Mouse (Mus musculus): ENCODE measurements at regions not wholly inside any gene's neighbourhood (a gene's known extent, or its start where the extent isn't known, plus 50 kb on each side); places are given as distances from the start of the nearest gene placed in this dataset.

- DNase-seq (ENCODE audit: low spot score): peak; percentile 4
Observed at GRCm38 (mm10) chr3:19747361-19747760, 118.9 kb upstream of the 1700064H15Rik start.

DNA sequence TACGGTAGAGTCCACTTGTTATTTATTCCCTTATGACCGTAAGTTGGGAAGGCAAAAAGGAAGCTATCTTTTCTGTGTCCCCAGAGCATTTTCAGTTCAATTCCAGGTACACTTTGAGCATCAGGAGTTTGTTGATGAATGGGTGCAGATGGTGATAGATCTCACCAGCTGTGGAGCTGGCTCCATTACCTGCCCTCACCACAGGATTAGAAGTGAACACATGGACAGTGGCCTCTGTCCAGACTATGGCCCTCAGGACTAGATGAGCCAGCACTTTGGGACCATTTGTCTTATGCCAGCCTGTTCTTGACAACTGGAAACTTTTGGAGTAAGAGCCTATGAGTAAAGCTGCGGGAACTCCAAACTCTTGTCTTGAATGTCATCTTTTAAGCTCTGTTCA lies 123.5 kb upstream of the 1700064H15Rik start:
- DNase-seq (ENCODE audit: low spot score): no peak

- no peak for DNase-seq (ENCODE audit: low spot score)
Observed at GRCm38 (mm10) chr3:19754011-19754410, 125.5 kb upstream of the 1700064H15Rik start.

DNA sequence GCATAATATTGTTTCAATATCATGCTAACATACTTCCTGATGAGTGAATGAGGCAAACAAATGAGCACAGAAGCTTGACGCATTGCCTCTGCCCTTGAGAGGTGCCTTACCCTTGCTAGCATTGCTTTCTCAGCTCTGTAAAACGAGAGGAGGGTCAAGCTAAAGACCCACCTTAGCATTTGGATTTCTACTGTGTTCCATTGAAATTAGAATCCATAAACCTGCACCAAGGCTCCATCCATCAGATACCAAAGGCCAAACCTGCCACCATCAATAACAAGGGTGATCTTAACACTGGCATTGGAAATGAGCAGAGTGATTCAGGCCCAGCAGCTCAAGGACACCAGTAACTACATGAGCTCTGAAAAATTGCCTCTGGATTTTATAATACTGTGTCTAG lies 126.2 kb upstream of the 1700064H15Rik start:
- no peak for DNase-seq (ENCODE audit: low spot score)

DNA sequence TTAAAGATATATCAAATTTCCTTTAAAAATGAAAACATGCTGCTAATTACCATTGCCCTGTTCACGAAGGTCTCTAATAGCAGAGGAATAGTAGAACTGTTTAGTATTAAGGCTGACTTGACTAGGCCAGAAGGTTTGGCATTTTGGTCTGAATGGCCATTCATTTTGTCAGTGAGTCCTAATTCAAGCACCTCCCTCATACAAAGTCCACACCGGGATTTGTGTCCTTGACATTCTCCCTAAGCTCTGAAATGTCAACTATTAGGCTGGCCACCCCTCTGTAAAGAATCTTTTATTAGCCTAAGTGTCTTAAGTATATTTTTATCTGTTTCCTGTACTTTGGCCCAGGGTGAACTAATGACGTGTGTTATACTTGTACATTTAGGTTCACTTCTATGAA lies 126.7 kb upstream of the 1700064H15Rik start:
- DNase-seq (ENCODE audit: low spot score): no peak

DNA sequence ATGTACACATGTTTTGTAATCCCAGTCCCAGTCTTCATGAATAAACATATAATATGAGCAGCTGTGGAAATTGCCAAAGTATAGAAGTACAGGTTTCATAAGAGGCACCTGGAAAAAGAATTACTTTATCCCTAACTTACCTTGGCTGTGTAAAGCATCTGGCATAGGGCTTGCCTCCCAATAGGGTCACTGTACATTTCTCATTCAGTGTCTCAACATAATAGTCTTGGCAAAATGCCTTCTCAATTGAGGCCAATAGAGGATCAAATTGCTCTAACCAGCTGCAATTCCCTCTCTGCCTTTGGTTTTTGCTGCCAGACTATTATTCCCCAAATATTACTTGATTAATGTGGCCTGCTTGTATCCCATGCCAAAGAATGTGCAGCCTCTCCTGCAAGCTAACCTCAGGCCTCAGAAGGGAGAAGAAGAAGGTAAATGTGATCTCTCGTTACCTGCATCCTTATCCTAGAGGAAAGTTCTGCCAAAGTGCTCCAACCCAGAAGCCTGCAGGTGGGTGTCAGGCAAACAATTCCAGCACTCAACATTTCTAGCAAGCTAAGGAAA lies 158.2 kb upstream of the Cp start:
- no peak for DNase-seq (ENCODE audit: low spot score)

- no peak for DNase-seq (ENCODE audit: low spot score)
Observed at GRCm38 (mm10) chr3:19810034-19810433, 146.8 kb upstream of the Cp start.

- no peak for DNase-seq (ENCODE audit: low spot score)
Observed at GRCm38 (mm10) chr3:19824904-19825303, 131.9 kb upstream of the Cp start.

DNA sequence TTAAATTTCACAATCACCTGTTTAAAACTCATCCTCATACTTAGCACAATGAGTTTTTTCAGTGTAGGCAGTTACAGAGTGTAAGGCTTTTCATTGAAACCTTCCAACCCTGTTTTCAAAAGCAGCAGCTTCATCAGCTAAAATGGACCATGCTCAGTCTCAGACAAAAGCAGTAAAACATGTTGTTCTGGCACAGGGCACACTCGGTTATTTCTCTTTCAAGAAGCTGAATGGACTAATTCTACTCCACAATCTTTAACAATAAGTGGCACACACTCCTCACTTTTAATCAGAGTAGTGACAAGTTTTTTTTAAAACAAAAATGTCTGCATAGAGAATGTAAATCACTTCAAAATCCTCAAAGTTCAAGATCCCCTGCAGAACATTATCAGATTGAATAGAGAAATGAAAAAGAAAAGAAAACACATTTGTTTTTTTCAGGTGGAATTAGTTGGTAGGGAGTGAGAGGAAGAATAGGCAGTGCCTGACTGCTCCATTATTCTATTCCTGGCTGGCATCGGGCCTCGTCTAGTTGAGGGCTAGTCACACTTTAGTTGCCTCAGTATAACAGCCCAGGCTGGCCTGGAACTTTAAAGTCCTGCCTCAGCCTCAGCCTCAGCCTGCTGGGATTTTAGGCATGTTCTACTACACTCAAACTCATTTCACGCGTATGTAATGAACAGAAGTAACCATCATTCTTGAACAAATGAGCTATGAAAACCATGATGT lies 128.2 kb upstream of the Cp start:
- no peak for DNase-seq (ENCODE audit: low spot score)

GRCm38 (mm10) chr3:19829752-19830151 lies 127.1 kb upstream of the Cp start:
- DNase-seq (ENCODE audit: low spot score): no peak

DNA sequence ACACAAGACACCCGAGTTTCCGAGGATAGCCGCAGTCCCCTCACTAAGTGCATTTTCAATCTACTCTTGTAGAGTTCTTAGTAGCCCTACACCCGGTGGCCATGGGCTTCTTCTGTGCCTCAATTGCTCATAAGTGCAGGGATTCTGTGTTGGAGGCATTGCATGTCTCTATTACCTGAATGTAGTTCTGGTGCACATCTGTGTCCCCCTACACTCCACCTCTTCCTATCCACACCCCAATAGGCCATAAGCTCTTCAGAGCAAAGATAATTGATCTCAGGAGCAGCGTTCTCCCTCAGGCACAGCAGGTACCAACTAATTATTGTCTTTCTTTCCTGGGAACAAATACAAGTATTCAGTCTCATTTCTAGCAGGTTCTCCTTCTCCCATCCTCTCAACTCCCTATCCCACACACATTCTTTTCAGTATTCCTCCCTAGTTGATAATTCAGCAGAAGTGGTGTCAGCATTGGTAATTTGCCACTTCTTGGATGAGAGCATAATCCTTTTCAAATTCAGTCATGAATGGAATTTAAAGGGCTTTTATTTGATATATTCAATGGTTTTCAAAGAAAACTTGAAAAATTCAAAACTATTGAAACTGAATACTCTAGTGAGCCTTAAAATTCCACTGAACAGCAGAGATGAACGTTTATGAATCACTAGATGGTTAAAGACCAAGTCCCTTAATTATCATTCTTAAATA lies 108.7 kb upstream of the Cp start:
- DNase-seq (ENCODE audit: low spot score): no peak

GRCm38 (mm10) chr3:19848736-19849269 lies 108.1 kb upstream of the Cp start:
- no peak for DNase-seq (ENCODE audit: low spot score)

DNA sequence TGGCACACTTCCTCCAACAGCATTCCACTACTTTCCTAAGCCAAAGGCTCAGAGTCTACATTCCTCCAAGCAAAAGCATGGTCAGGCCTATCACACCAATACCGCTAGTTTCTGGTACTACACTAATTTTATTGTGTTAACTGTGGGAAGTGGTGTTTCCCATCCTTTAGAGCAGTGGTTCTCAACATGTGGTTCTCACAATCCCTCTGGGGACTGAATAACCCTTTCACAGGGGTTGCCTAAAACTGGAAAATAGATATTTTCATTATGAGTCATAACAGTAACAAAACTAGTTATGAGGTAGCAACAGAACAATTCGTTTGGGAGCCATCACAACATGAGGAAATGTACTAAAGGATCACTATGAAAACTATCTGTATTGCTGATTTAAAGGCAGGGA lies 74.2 kb upstream of the Cp start:
- DNase-seq (ENCODE audit: low spot score): no peak

DNA sequence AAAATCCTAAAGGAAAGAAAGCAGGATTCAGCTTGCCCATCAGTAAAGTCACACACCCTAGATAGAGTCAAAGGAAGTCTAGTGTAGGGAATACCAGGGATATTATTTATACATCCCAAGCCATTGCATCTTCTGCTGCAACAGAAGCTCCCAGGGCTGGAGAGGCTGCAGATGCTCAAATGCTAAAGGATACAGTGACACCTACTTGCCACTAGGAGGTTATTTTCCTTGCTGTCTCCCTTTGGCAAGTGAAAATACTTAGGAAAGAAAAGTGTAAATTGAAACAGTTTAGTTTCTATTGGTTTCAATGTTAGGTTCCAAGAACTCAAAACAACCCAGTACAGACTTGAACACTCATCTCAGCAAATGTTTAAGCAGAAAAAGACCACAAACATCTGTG lies 68.4 kb upstream of the Cp start:
- DNase-seq (ENCODE audit: low spot score): no peak

- no peak for DNase-seq (ENCODE audit: low spot score)
Observed at GRCm38 (mm10) chr3:19894258-19894629, 62.6 kb upstream of the Cp start.

DNA sequence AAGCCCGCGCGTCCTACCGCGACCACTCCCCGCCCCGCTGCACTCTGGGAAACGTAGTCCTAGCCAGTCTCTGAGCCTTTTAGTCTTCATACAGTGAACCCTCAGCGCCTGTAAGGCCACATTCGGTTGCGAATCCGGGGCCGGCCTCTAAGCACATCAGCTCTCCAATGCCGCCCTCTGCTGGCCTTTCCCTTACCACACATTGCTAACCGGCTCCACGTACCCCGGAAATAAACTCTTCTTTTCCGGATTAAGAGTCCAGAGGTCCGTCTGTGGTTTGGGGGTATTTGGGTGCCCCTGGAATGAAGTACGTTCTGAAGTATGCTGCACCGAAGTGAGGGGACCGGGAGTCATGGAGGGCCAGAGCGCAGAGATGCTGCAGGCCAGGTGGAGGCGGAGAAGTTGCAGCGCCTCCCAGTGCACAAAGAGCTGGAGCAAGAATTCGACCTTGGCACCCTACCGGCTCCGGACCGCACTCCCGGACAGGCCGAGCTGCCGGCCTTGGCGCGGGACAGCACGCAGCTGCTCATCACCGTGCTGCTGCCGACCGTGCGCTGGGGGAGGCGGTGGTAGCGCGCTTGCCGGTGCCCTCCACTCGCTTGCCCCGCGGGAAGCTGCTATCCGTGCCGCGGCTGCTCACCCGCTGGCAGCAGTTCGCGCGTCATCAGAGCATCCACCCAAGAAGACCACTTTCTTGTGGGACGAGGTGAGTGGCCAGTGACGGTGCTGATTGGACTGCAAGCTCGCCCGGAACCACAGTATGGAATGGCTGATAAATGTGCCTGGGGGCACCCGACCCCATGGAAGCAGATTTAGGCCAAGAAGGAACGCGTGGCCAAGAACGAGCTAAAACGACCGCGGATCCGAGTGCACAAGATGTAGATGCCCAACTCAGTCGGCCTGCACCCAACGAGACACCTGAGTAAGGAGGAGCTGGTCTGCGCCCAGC lies 62.0 kb upstream of the Cp start:
- peak; percentile 98 for DNase-seq (ENCODE audit: low spot score)

DNA sequence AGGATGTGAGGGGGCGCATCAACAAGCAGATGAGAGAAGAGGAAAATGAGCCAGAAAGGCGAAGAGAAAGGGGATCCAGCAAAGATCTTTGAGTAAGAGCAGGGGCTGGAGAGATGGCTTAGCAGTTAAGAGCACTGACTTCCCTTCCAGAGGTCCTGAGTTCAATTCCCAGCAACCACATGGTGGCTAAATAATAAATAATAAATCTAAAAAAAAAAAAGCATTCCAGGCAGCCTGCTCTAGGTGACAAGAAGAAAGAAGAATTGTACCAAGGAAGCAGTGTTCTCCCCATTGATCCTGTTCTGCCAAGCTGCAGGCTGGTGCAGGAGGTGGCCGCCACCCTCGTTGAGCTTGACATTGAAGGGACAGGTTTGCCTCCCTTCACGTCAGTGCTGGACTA lies 61.1 kb upstream of the Cp start:
- no peak for DNase-seq (ENCODE audit: low spot score)

GRCm38 (mm10) chr3:19897140-19897539 lies 59.7 kb upstream of the Cp start:
- DNase-seq (ENCODE audit: low spot score): no peak

DNA sequence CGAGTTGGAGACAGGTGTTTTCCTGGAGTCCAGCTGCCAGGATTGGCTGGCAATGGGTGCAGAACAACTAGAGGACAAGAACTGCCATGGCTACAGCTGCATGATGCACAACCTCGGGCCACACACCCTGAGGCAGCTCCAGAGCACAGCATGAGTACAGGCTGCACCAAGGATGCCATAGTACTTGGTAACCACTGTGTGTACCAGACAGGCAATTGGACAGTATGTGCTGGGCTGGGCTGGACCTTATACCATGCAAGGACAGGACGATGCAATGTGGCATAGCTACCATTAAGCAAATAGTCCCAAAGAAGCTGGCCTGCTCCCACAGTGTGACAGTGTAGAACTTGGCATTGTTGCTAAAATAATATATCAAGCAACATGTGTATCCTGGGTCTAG lies 54.6 kb upstream of the Cp start:
- DNase-seq (ENCODE audit: low spot score): no peak

GRCm38 (mm10) chr3:19904446-19905275 lies 52.2 kb upstream of the Cp start:
- peak; percentile 68 for DNase-seq (ENCODE audit: low spot score)

Measured in layer of hippocampus, adult 11-12 months (tissue).